Mouse (Mus musculus) testis, postnatal 14 days (tissue): Measurements from ENCODE around the gene Chn2.

ENCODE experiments used
- DNase-seq: peaks from one replicate; pipeline ENCODE4 v3.0.0; 2021; ENCODE audit warnings: low spot score

Gene Chn2

GRCm38 (mm10) chr6:54248354-54249252 lies 209.2 kb downstream of the Chn2 start:
- DNase-seq = no peak

- peak; percentile 47 for DNase-seq
These were observed 212.2 kb downstream of the Chn2 start for GRCm38 (mm10) chr6:54251401-54252191.

- DNase-seq = no peak
These were observed 213.9 kb downstream of the Chn2 start for GRCm38 (mm10) chr6:54253206-54253605.

GRCm38 (mm10) chr6:54253881-54254280 lies 214.5 kb downstream of the Chn2 start:
- no peak for DNase-seq

GRCm38 (mm10) chr6:54254759-54255158 lies 215.4 kb downstream of the Chn2 start:
- no peak for DNase-seq

GRCm38 (mm10) chr6:54255321-54255720 lies 216.0 kb downstream of the Chn2 start:
- DNase-seq = no peak

- no peak for DNase-seq
These were observed 217.0 kb downstream of the Chn2 start for GRCm38 (mm10) chr6:54256397-54256796.

- no peak for DNase-seq
These were observed 218.2 kb downstream of the Chn2 start for GRCm38 (mm10) chr6:54257552-54257951.

GRCm38 (mm10) chr6:54258462-54258861 lies 219.1 kb downstream of the Chn2 start:
- DNase-seq = no peak

GRCm38 (mm10) chr6:54262732-54263131 lies 223.4 kb downstream of the Chn2 start:
- no peak for DNase-seq

GRCm38 (mm10) chr6:54263890-54264289 lies 224.5 kb downstream of the Chn2 start:
- DNase-seq = no peak

GRCm38 (mm10) chr6:54264537-54264936 lies 225.2 kb downstream of the Chn2 start:
- no peak for DNase-seq

- no peak for DNase-seq
These were observed 226.0 kb downstream of the Chn2 start for GRCm38 (mm10) chr6:54265384-54265783.

- no peak for DNase-seq
These were observed 233.4 kb downstream of the Chn2 start for GRCm38 (mm10) chr6:54272556-54273378.

- DNase-seq = no peak
These were observed 234.0 kb downstream of the Chn2 start for GRCm38 (mm10) chr6:54273379-54273730.

GRCm38 (mm10) chr6:54277234-54277633 lies 237.9 kb downstream of the Chn2 start:
- no peak for DNase-seq

GRCm38 (mm10) chr6:54277828-54278227 lies 238.5 kb downstream of the Chn2 start:
- no peak for DNase-seq

- no peak for DNase-seq
These were observed 239.3 kb downstream of the Chn2 start for GRCm38 (mm10) chr6:54278613-54279012.

- no peak for DNase-seq
These were observed 240.0 kb downstream of the Chn2 start for GRCm38 (mm10) chr6:54279391-54279790.

- no peak for DNase-seq
These were observed 240.9 kb downstream of the Chn2 start for GRCm38 (mm10) chr6:54280248-54280647.

- no peak for DNase-seq
These were observed 243.9 kb downstream of the Chn2 start for GRCm38 (mm10) chr6:54283299-54283698.

GRCm38 (mm10) chr6:54284167-54284711 lies 244.9 kb downstream of the Chn2 start:
- DNase-seq = no peak
